Mouse (Mus musculus) left cerebral cortex, adult 2 months (tissue): ENCODE data around the gene Flnb. TPM values are rescaled to one million over a fixed set of nuclear protein-coding genes. Genes with fewer than 3 reads are reported as not detected.

Experiments used
- DNase-seq, 2 experiments: peaks; one replicate each; pipeline ENCODE4 v3.0.0; 2021 to 2022; ENCODE audit warnings: low spot score in 2 of 2, mixed read lengths in 1 of 2; ENCODE audit errors: extremely low spot score in 1 of 2
- H3K27ac ChIP-seq: fragments of 200-600 bp; 2 replicates; pipeline ENCODE4 v1.8.1; 2022
- H3K4me3 ChIP-seq: fragments of 200-600 bp; 2 replicates; pipeline ENCODE4 v1.8.1; 2022
- CTCF ChIP-seq: fragments of 200-600 bp; IDR thresholded peaks from 2 replicates; pipeline ENCODE4 v1.8.1; 2022; ENCODE audit warnings: antibody characterized with exemption, mild to moderate bottlenecking, moderate library complexity
- intact Hi-C: fragments of 180-260 bp; cut with DNase I; formaldehyde crosslinking; loops from one replicate; pipeline ENCODE4 v1.15.1; 2025
- long read RNA-seq, 2 experiments: library from polyadenylated mRNA; stranded (forward); transcript quantifications; one replicate each; pipeline ENCODE4 v2.0.0; 2021; ENCODE audit warnings: borderline mapping rate in 2 of 2
- total RNA-seq, 2 experiments: library from RNA; stranded (reverse); gene quantifications; 2 replicates each; pipeline ENCODE4 v1.2.3; 2021

Gene Flnb
- 10 to 100 TPM; 66.0 to 68.6 TPM for total RNA-seq
- long read RNA-seq, experiment 1, partial matches to known transcripts: 12 of 16 reads
- long read RNA-seq, experiment 1, other reads (novel, unspliced or antisense): 4 of 16 reads
- long read RNA-seq, experiment 2, partial matches to known transcripts: 11 of 18 reads
- long read RNA-seq, experiment 2, other reads (novel, unspliced or antisense): 7 of 18 reads

DNA sequence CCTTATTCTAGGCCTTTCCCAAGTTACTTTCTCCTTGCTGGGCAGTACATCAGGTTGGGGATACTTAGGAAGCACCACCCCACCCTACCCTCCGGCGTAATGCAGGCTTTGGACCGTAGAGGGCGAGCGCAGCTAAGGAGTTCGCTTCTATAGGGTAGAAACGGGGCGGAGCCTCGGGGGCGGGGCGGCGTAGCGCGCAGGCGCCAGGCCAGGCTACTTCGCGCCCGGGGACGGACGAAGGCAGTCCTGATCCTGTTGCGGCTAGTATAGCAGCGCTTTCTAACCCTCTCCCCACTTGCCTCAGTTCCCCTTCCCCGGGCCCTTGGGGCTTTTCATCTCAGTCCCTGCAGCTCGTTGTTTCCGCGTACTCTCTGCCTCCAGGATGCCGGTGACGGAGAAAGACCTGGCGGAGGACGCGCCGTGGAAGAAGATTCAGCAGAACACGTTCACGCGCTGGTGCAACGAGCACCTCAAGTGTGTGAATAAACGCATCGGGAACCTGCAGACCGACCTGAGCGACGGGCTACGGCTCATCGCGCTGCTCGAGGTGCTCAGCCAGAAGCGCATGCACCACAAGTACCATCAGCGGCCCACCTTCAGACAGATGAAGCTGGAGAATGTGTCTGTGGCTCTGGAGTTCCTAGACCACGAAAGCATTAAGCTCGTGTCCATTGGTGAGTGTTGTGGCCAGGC, at the start of gene Flnb:
Flnb (plus strand) TSS at position 188 of the 693 bp plus-strand sequence.
- peak; percentile 98 for TF ChIP-seq CTCF
- DNase-seq: peak; percentile 94 to 99
- peak within 1 kb of the TSS; percentile 87 for H3K4me3 ChIP-seq
- H3K27ac ChIP-seq: peak within 1 kb of the TSS; percentile 87
- intact Hi-C loops: loop anchor here (1.0 to 5.0 kb wide), 4 partner anchors 34 to 179 kb away; no protein-coding TSS in a partner anchor

- intact Hi-C loops: no loop called here
- Histone ChIP-seq H3K4me3 (peak overlapping the region; percentile 39), H3K27ac (peak overlapping the region; percentile 44; the same call in 1 of the 2 replicates)
- TF ChIP-seq CTCF: no peak
- peak in 1 of 2 experiments; percentile 47 for DNase-seq
Observed at GRCm38 (mm10) chr14:7773714-7774389, 43.9 kb upstream of the Flnb start.

DNA sequence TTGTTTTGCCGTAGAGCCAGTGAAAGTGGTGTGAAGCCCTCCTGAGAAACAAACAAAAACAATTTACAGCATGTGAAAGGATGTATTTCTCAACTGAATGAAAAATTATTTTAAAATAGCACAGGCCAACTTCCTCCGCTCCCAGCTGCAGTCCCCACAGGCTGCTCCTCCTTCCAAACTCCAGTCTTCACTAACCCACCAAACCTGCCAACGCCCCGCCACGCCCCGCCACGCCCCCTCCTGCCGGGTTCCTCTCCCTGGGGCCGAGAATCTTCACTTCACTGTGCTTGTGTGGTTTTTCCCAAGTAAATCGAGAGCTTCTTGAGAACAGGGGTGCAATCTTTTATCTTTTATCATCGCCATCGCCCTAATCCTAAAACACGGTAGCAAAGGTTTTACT, 31.7 kb upstream of the Flnb start:
- TF ChIP-seq CTCF: no peak
- Histone ChIP-seq H3K4me3 (no peak overlapping the region), H3K27ac (no peak overlapping the region)
- DNase-seq: no peak
- intact Hi-C loops: no loop called here

DNA sequence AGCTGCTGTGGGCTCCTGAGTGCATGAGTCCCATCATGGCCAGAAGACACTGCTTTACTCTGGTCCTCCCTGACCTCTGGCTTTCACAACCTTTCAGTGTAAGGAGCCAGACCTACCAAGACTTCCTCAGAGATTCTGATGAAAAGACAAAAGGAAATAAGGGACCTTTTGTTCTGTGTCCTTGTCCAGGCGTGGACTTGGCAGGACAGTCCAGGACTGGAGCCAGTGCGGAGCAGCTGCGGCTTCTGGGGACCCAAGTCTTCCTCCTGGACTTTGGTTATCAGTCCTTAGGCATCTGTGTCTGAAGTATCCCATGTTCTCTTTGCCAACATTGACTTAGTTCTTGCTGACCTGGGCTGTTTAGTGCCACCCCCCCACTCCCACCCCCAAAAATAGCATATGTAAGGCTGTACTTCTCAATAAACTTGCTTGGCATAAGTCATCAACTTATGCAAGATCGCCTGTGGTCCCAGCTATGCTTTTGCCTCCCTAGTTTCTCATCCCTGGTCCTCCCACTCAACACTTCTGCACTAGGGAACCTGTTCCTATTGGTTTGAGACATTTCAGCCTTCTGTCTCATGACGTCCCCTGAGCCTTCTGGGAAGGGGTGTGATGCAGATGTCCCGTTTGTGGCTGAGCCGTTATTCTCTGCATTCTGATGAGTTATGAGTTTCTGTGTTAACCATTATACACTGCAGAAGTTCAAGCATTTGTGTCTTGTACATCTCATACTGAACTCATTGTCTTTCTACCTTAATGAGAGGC, 28.3 kb upstream of the Flnb start:
- no peak for DNase-seq

GRCm38 (mm10) chr14:7791061-7791531, 26.7 kb upstream of the Flnb start:
- TF ChIP-seq CTCF: no peak
- no peak overlapping the region for H3K27ac ChIP-seq
- peak overlapping the region; percentile 43 for H3K4me3 ChIP-seq
- DNase-seq: no peak
- intact Hi-C loops: no loop called here

More for the DNA sequence above, 28.3 kb upstream of the Flnb start:
- intact Hi-C loops: no loop called here
- no peak overlapping the region for H3K27ac ChIP-seq
- TF ChIP-seq CTCF: no peak
- H3K4me3 ChIP-seq: no peak overlapping the region

DNA sequence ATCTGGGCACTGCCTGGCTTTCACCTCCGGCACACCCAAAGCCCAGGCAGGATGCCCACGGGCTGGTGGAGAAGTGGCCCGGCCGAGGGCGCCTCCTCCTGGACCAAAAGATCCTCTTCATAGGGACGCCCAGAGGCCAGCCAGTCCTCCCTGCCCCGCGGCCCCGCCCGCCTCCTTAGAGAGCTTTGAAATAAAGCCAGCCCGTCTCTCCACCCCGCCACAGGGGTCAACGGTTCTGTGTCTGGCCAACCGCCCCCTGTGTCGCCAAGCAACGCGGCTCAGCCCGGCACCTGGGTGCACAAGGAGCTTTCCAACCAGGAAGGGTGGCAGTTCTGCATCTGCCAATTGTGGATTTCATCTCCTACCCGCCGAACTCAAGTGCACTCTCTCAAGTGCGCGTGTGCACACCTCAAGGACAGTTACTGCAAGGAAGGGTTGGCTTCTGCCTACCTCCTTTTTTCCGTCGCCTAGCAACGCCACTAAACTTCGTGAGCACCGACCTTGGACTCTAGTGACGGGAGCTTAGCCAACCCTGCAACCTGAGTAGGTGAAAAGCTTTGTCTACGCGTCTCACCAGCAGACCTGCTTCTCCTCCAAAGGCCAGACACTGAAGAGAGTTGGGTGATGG, 26.1 kb upstream of the Flnb start, which contains the start of gene Gm26661:
Gm26661 (plus strand) TSS at position 56 of the 628 bp plus-strand sequence.
- TF ChIP-seq CTCF: peak; percentile 33
- no peak within 1 kb of the TSS for H3K27ac ChIP-seq
- peak; percentile 42 to 47 for DNase-seq
- H3K4me3 ChIP-seq: peak within 1 kb of the TSS; percentile 43
- intact Hi-C loops: no loop called here

- intact Hi-C loops: no loop called here
- no peak for DNase-seq
- no peak for TF ChIP-seq CTCF
- no peak overlapping the region for H3K4me3 ChIP-seq
- H3K27ac ChIP-seq: no peak overlapping the region
Observed at GRCm38 (mm10) chr14:7795961-7796360, 21.8 kb upstream of the Flnb start.

DNA sequence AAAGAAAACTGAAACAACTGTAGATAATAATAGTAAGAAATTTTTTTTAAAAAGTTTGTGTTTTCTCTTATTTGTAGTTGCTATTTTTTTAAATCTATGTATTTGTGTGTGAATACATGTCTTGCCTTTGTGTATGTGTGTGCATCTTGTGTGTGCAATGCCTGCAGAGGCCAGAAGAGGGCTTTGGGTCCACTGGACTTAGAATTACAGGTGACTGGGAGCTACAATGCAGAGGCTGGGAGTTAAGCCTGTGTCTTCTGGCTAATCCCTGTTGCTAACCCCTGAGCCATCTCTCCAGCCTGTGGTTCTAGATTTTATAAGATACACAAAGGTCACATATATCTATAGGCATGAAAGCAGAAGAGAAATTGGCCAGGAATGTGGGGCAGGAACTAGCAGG, 17.1 kb upstream of the Flnb start:
- DNase-seq: no peak
- no peak; the same call in 1 of the 2 replicates for TF ChIP-seq CTCF
- no peak overlapping the region for H3K4me3 ChIP-seq
- H3K27ac ChIP-seq: no peak overlapping the region
- intact Hi-C loops: no loop called here

DNA sequence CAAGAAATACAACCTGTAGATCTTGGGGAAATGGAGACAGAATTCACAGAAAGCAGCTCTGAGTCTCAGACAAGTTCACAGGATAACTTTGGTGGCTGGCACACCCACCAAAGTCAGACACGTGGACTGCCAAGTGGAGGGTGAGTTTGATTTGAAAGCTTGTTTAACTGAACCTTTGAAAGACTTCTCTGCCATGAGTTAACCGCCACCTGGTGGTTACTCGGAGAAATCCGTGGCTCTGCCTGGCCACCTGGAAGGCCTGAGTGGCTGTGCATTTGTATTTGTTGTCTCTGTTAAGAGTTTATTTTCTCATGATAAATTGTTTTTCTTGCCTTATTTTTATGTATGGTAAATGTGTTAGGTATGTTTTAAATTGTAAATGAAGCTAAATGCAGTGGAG, 15.9 kb upstream of the Flnb start:
- Histone ChIP-seq H3K4me3 (no peak overlapping the region), H3K27ac (no peak overlapping the region)
- peak in 1 of 2 experiments; percentile 44 for DNase-seq
- peak; percentile 80 for TF ChIP-seq CTCF
- intact Hi-C loops: no loop called here

- intact Hi-C loops: no loop called here
- TF ChIP-seq CTCF: no peak
Observed at GRCm38 (mm10) chr14:7803874-7804557, 13.7 kb upstream of the Flnb start.

GRCm38 (mm10) chr14:7804558-7804905, 13.2 kb upstream of the Flnb start:
- no peak for TF ChIP-seq CTCF
- no peak overlapping the region for H3K4me3 ChIP-seq
- intact Hi-C loops: no loop called here
- H3K27ac ChIP-seq: no peak overlapping the region
- DNase-seq: no peak

More at GRCm38 (mm10) chr14:7803874-7804557, 13.7 kb upstream of the Flnb start:
- DNase-seq: no peak
- Histone ChIP-seq H3K4me3 (no peak overlapping the region), H3K27ac (no peak overlapping the region)
